Mouse (Mus musculus) forebrain, embryonic 10.5 days (tissue): ENCODE data around the gene Sst. TPM values are rescaled to one million over a fixed set of nuclear protein-coding genes. Genes with fewer than 3 reads are reported as not detected.
"Not testable (repeated sequence)": the region's sequence is repeated elsewhere in the genome, so short reads cannot be mapped to it uniquely, and the experiment has no call there.

Experiments used
- DNase-seq: peaks from one replicate; pipeline ENCODE4 v3.0.0-alpha.2; 2017; ENCODE audit warnings: low spot score; ENCODE audit errors: extremely low spot score
- H3K27ac ChIP-seq: fragments of 300-500 bp; sonication (generic); 2 replicates; pipeline ENCODE4 v1.5.1; 2016; ENCODE audit warnings: mild to moderate bottlenecking
- H3K27me3 ChIP-seq: fragments of 300-500 bp; sonication (generic); 2 replicates; pipeline ENCODE4 v1.6.1; 2016; ENCODE audit warnings: mild to moderate bottlenecking; ENCODE audit not compliant: poor library complexity, severe bottlenecking
- H3K36me3 ChIP-seq: fragments of 300-500 bp; sonication (generic); replicated peaks from 2 replicates; pipeline ENCODE4 v1.6.1; 2016; ENCODE audit warnings: mild to moderate bottlenecking, moderate library complexity
- H3K4me1 ChIP-seq: fragments of 300-500 bp; sonication (generic); 2 replicates; pipeline ENCODE4 v1.6.1; 2016
- H3K4me3 ChIP-seq: fragments of 300-500 bp; sonication (generic); 2 replicates; pipeline ENCODE4 v1.5.1; 2016; ENCODE audit warnings: mild to moderate bottlenecking, moderate library complexity
- H3K9me3 ChIP-seq: fragments of 300-500 bp; sonication (generic); 2 replicates; pipeline ENCODE4 v1.6.1; 2016; ENCODE audit warnings: mild to moderate bottlenecking, moderate library complexity
- WGBS: fragments of 180-500 bp; shearing (Covaris S2); methylation state at CpG from one replicate; pipeline ENCODE4 v1.1.7; 2016; 5-methylcytosine and 5-hydroxymethylcytosine counted together
- polyA plus RNA-seq: library from polyadenylated mRNA; unstranded; fragments of >200 nt; fragmentation: Nextera tagmentation; extraction: Ambion mirVana; gene quantifications from 2 replicates; pipeline ENCODE4 v1.2.1, GENCODE M21; 2016

The Sst gene
- polyA plus RNA-seq: 0.68 and 0.95 TPM in 2 replicates

- WGBS: 6% methylated on average over 26 of the region's 26 CpGs
- no peaks in the 10 kb centered on the region for H3K9me3 ChIP-seq
- DNase-seq: no peak
- peaks cover 36% of the 10 kb centered on the region for H3K27me3 ChIP-seq
- peaks cover 7% of the 10 kb centered on the region; the same call in 1 of the 2 replicates for H3K4me1 ChIP-seq
- H3K27ac ChIP-seq: no peak within 1 kb of the TSS
- H3K36me3 ChIP-seq: no peaks in the 10 kb centered on the region
- peak within 1 kb of the TSS; percentile 20; the same call in 1 of the 2 replicates for H3K4me3 ChIP-seq
Measured at GRCm38 (mm10) chr16:23890636-23891035, at the start of gene Sst. Sst (minus strand) TSS chr16:23890958.

GRCm38 (mm10) chr16:23934397-23934796, 43.6 kb upstream of the Sst start:
- H3K4me3 ChIP-seq: no peak overlapping the region
- no peaks in the 10 kb centered on the region for H3K9me3 ChIP-seq
- H3K27me3 ChIP-seq: no peaks in the 10 kb centered on the region
- no peaks in the 10 kb centered on the region for H3K4me1 ChIP-seq
- DNase-seq: no peak
- H3K36me3 ChIP-seq: no peaks in the 10 kb centered on the region
- WGBS: 84% methylated on average over 2 of the region's 2 CpGs
- no peak overlapping the region for H3K27ac ChIP-seq

GRCm38 (mm10) chr16:23932294-23932693, 41.5 kb upstream of the Sst start, which contains the start of gene Rtp2:
Rtp2 (minus strand) TSS chr16:23932394.
- H3K27ac ChIP-seq: no peak within 1 kb of the TSS
- H3K4me1 ChIP-seq: no peaks in the 10 kb centered on the region
- no peaks in the 10 kb centered on the region for H3K27me3 ChIP-seq
- DNase-seq: no peak
- H3K4me3 ChIP-seq: no peak within 1 kb of the TSS
- WGBS: 82% methylated on average over 11 of the region's 11 CpGs
- H3K36me3 ChIP-seq: no peaks in the 10 kb centered on the region
- H3K9me3 ChIP-seq: no peaks in the 10 kb centered on the region

GRCm38 (mm10) chr16:23931275-23931674, 40.5 kb upstream of the Sst start:
- Histone ChIP-seq H3K9me3 (no peaks in the 10 kb centered on the region), H3K27me3 (no peaks in the 10 kb centered on the region)

GRCm38 (mm10) chr16:23930426-23931073, 39.8 kb upstream of the Sst start:
- Histone ChIP-seq H3K27ac (no peak overlapping the region), H3K9me3 (no peaks in the 10 kb centered on the region), H3K4me1 (no peaks in the 10 kb centered on the region), H3K4me3 (no peak overlapping the region), H3K27me3 (no peaks in the 10 kb centered on the region), H3K36me3 (no peaks in the 10 kb centered on the region)
- WGBS: 84% methylated on average over 3 of the region's 3 CpGs
- no peak for DNase-seq

More at GRCm38 (mm10) chr16:23931275-23931674, 40.5 kb upstream of the Sst start:
- no peak overlapping the region for H3K4me3 ChIP-seq
- H3K4me1 ChIP-seq: no peaks in the 10 kb centered on the region
- 90% methylated on average over 18 of the region's 18 CpGs for WGBS
- H3K36me3 ChIP-seq: no peaks in the 10 kb centered on the region
- no peak overlapping the region for H3K27ac ChIP-seq
- peak; percentile 7 for DNase-seq

GRCm38 (mm10) chr16:23927301-23928114, 36.8 kb upstream of the Sst start:
- H3K27me3 ChIP-seq: no peaks in the 10 kb centered on the region
- H3K9me3 ChIP-seq: no peaks in the 10 kb centered on the region
- DNase-seq: no peak
- no peaks in the 10 kb centered on the region for H3K36me3 ChIP-seq
- WGBS: 93% methylated on average over 33 of the region's 33 CpGs
- no peaks in the 10 kb centered on the region for H3K4me1 ChIP-seq
- no peak overlapping the region for H3K27ac ChIP-seq
- no peak overlapping the region for H3K4me3 ChIP-seq

- H3K4me1 ChIP-seq: no peaks in the 10 kb centered on the region
- H3K27ac ChIP-seq: no peak overlapping the region
- no peaks in the 10 kb centered on the region for H3K27me3 ChIP-seq
- no peak overlapping the region for H3K4me3 ChIP-seq
- H3K9me3 ChIP-seq: no peaks in the 10 kb centered on the region
- H3K36me3 ChIP-seq: no peaks in the 10 kb centered on the region
- DNase-seq: no peak
- WGBS: 88% methylated on average over 1 of the region's 1 CpGs
Measured at GRCm38 (mm10) chr16:23922906-23923305, 32.1 kb upstream of the Sst start.

- H3K36me3 ChIP-seq: no peaks in the 10 kb centered on the region
- peak; percentile 4 for DNase-seq
- H3K27me3 ChIP-seq: no peaks in the 10 kb centered on the region
- H3K4me3 ChIP-seq: no peak overlapping the region
- H3K9me3 ChIP-seq: no peaks in the 10 kb centered on the region
- no peak overlapping the region for H3K27ac ChIP-seq
- 84% methylated on average over 5 of the region's 5 CpGs for WGBS
- H3K4me1 ChIP-seq: no peaks in the 10 kb centered on the region
Measured at GRCm38 (mm10) chr16:23921697-23922096, 30.9 kb upstream of the Sst start.

- no peak for DNase-seq
- H3K27ac ChIP-seq: no peak overlapping the region
- H3K27me3 ChIP-seq: no peaks in the 10 kb centered on the region
- H3K36me3 ChIP-seq: no peaks in the 10 kb centered on the region
- H3K9me3 ChIP-seq: no peaks in the 10 kb centered on the region
- no peaks in the 10 kb centered on the region for H3K4me1 ChIP-seq
- 86% methylated on average over 2 of the region's 2 CpGs for WGBS
- no peak overlapping the region for H3K4me3 ChIP-seq
Measured at GRCm38 (mm10) chr16:23919418-23919817, 28.7 kb upstream of the Sst start.

GRCm38 (mm10) chr16:23913401-23913800, 22.6 kb upstream of the Sst start:
- Histone ChIP-seq H3K9me3 (peaks cover 4% of the 10 kb centered on the region; the same call in 1 of the 2 replicates), H3K36me3 (no peaks in the 10 kb centered on the region), H3K27ac (no peak overlapping the region), H3K4me3 (no peak overlapping the region), H3K4me1 (no peaks in the 10 kb centered on the region), H3K27me3 (no peaks in the 10 kb centered on the region)
- DNase-seq: no peak
- 55% methylated on average over 3 of the region's 3 CpGs for WGBS

GRCm38 (mm10) chr16:23912741-23913140, 22.0 kb upstream of the Sst start:
- DNase-seq: no peak
- peaks cover 4% of the 10 kb centered on the region; the same call in 1 of the 2 replicates for H3K9me3 ChIP-seq
- no peaks in the 10 kb centered on the region for H3K36me3 ChIP-seq
- no peak overlapping the region for H3K27ac ChIP-seq
- no peak overlapping the region for H3K4me3 ChIP-seq
- H3K27me3 ChIP-seq: no peaks in the 10 kb centered on the region
- H3K4me1 ChIP-seq: no peaks in the 10 kb centered on the region
- 91% methylated on average over 13 of the region's 13 CpGs for WGBS

- not testable (repeated sequence) for H3K4me1 ChIP-seq, H3K27me3 ChIP-seq, DNase-seq, H3K27ac ChIP-seq, H3K4me3 ChIP-seq, H3K9me3 ChIP-seq, H3K36me3 ChIP-seq
- WGBS: 83% methylated on average over 3 of the region's 3 CpGs
Measured at GRCm38 (mm10) chr16:23909015-23909354, 18.2 kb upstream of the Sst start.
